Mouse (Mus musculus): Measurements from ENCODE around the gene Ino80e. TPM values are rescaled to one million over a fixed set of nuclear protein-coding genes. Genes with fewer than 3 reads are reported as not detected.
A peak's percentile ranks its signal among the peaks of the same experiment; 100 is the strongest.

The Ino80e gene
- polyA plus RNA-seq, 1 experiment from 2014 or later = 105 TPM

GRCm38 (mm10) chr7:126821835-126822511, 40.2 kb downstream of the Ino80e start:
- DNase-seq (ENCODE audit: low spot score) = peak; percentile 87
- H3K9me3 ChIP-seq = no peaks in the 10 kb centered on the region
- WGBS = 23% methylated on average over 7 of the region's 7 CpGs
- peak overlapping the region; percentile 66; the same call in 1 of the 2 replicates for H3K4me3 ChIP-seq
- H3K27ac ChIP-seq = peak overlapping the region; percentile 90
- H3K4me1 ChIP-seq (replicated peaks) = peaks cover 37% of the 10 kb centered on the region
- H3K27me3 ChIP-seq (ENCODE audit: insufficient read depth, poor library complexity, severe bottlenecking) = peaks cover 48% of the 10 kb centered on the region
- H3K36me3 ChIP-seq = no peaks in the 10 kb centered on the region

GRCm38 (mm10) chr7:126818818-126819217, 43.4 kb downstream of the Ino80e start:
- 40% methylated on average over 1 of the region's 1 CpGs for WGBS
- H3K27me3 ChIP-seq (ENCODE audit: insufficient read depth, poor library complexity, severe bottlenecking) = peaks cover 24% of the 10 kb centered on the region
- H3K4me1 ChIP-seq (replicated peaks) = peaks cover 31% of the 10 kb centered on the region
- no peaks in the 10 kb centered on the region for H3K36me3 ChIP-seq
- H3K27ac ChIP-seq = no peak overlapping the region
- no peak overlapping the region for H3K4me3 ChIP-seq
- H3K9me3 ChIP-seq = no peaks in the 10 kb centered on the region
- DNase-seq (ENCODE audit: low spot score) = no peak

GRCm38 (mm10) chr7:126817595-126817994, 44.6 kb downstream of the Ino80e start:
- DNase-seq (ENCODE audit: low spot score) = no peak
- 86% methylated on average over 7 of the region's 7 CpGs for WGBS
- H3K9me3 ChIP-seq = no peaks in the 10 kb centered on the region
- H3K27ac ChIP-seq = no peak overlapping the region
- H3K4me1 ChIP-seq (replicated peaks) = peaks cover 25% of the 10 kb centered on the region
- no peak overlapping the region for H3K4me3 ChIP-seq
- H3K36me3 ChIP-seq = no peaks in the 10 kb centered on the region
- peaks cover 12% of the 10 kb centered on the region for H3K27me3 ChIP-seq (ENCODE audit: insufficient read depth, poor library complexity, severe bottlenecking)

GRCm38 (mm10) chr7:126816494-126816893, 45.7 kb downstream of the Ino80e start:
- Histone ChIP-seq H3K4me1 (replicated peaks) (peaks cover 16% of the 10 kb centered on the region), H3K27ac (no peak overlapping the region), H3K9me3 (no peaks in the 10 kb centered on the region), H3K27me3 (ENCODE audit: insufficient read depth, poor library complexity, severe bottlenecking) (peaks cover 7% of the 10 kb centered on the region; the same call in 1 of the 2 replicates), H3K36me3 (no peaks in the 10 kb centered on the region), H3K4me3 (no peak overlapping the region)
- 88% methylated on average over 8 of the region's 8 CpGs for WGBS
- DNase-seq (ENCODE audit: low spot score) = no peak

GRCm38 (mm10) chr7:126815726-126816222, 46.4 kb downstream of the Ino80e start:
- H3K4me3 ChIP-seq = no peak overlapping the region
- no peaks in the 10 kb centered on the region for H3K9me3 ChIP-seq
- peaks cover 16% of the 10 kb centered on the region for H3K4me1 ChIP-seq (replicated peaks)
- H3K36me3 ChIP-seq = no peaks in the 10 kb centered on the region
- H3K27ac ChIP-seq = no peak overlapping the region
- WGBS = 52% methylated on average over 8 of the region's 8 CpGs
- DNase-seq (ENCODE audit: low spot score) = no peak
- H3K27me3 ChIP-seq (ENCODE audit: insufficient read depth, poor library complexity, severe bottlenecking) = peaks cover 4% of the 10 kb centered on the region; the same call in 1 of the 2 replicates

GRCm38 (mm10) chr7:126809723-126810369, 52.3 kb downstream of the Ino80e start:
- H3K27ac ChIP-seq = peak overlapping the region; percentile 94
- DNase-seq (ENCODE audit: low spot score) = no peak
- 64% methylated on average over 5 of the region's 5 CpGs for WGBS
- H3K4me1 ChIP-seq (replicated peaks) = peaks cover 49% of the 10 kb centered on the region
- H3K36me3 ChIP-seq = peaks cover 27% of the 10 kb centered on the region
- peak overlapping the region; percentile 68 for H3K4me3 ChIP-seq
- peaks cover 4% of the 10 kb centered on the region; the same call in 1 of the 2 replicates for H3K27me3 ChIP-seq (ENCODE audit: insufficient read depth, poor library complexity, severe bottlenecking)
- no peaks in the 10 kb centered on the region for H3K9me3 ChIP-seq

GRCm38 (mm10) chr7:126808703-126809455, 53.3 kb downstream of the Ino80e start:
- DNase-seq (ENCODE audit: low spot score) = peak; percentile 91
- peaks cover 4% of the 10 kb centered on the region; the same call in 1 of the 2 replicates for H3K27me3 ChIP-seq (ENCODE audit: insufficient read depth, poor library complexity, severe bottlenecking)
- H3K9me3 ChIP-seq = no peaks in the 10 kb centered on the region
- peaks cover 39% of the 10 kb centered on the region for H3K4me1 ChIP-seq (replicated peaks)
- H3K27ac ChIP-seq = peak overlapping the region; percentile 94
- WGBS = under 1% methylated on average over 43 of the region's 43 CpGs
- H3K4me3 ChIP-seq = peak overlapping the region; percentile 68
- H3K36me3 ChIP-seq = peaks cover 36% of the 10 kb centered on the region

GRCm38 (mm10) chr7:126807405-126807804, 54.8 kb downstream of the Ino80e start:
- Histone ChIP-seq H3K27me3 (ENCODE audit: insufficient read depth, poor library complexity, severe bottlenecking) (peaks cover 4% of the 10 kb centered on the region; the same call in 1 of the 2 replicates), H3K9me3 (no peaks in the 10 kb centered on the region), H3K4me1 (replicated peaks) (peaks cover 33% of the 10 kb centered on the region), H3K4me3 (peak overlapping the region; percentile 68), H3K36me3 (peaks cover 51% of the 10 kb centered on the region), H3K27ac (peak overlapping the region; percentile 94)
- DNase-seq (ENCODE audit: low spot score) = no peak
- 77% methylated on average over 4 of the region's 4 CpGs for WGBS

GRCm38 (mm10) chr7:126806956-126807355, 55.2 kb downstream of the Ino80e start:
- Histone ChIP-seq H3K9me3 (no peaks in the 10 kb centered on the region), H3K4me1 (replicated peaks) (peaks cover 33% of the 10 kb centered on the region), H3K27me3 (ENCODE audit: insufficient read depth, poor library complexity, severe bottlenecking) (no peaks in the 10 kb centered on the region; the same call in 1 of the 2 replicates), H3K27ac (no peak overlapping the region), H3K4me3 (peak overlapping the region; percentile 21; the same call in 1 of the 2 replicates), H3K36me3 (peaks cover 55% of the 10 kb centered on the region)
- 91% methylated on average over 6 of the region's 6 CpGs for WGBS
- no peak for DNase-seq (ENCODE audit: low spot score)

GRCm38 (mm10) chr7:126803751-126804150, 58.4 kb downstream of the Ino80e start:
- H3K36me3 ChIP-seq = peaks cover 70% of the 10 kb centered on the region
- H3K27me3 ChIP-seq (ENCODE audit: insufficient read depth, poor library complexity, severe bottlenecking) = no peaks in the 10 kb centered on the region
- DNase-seq (ENCODE audit: low spot score) = no peak
- H3K4me1 ChIP-seq (replicated peaks) = peaks cover 37% of the 10 kb centered on the region
- H3K4me3 ChIP-seq = no peak overlapping the region
- H3K27ac ChIP-seq = no peak overlapping the region
- no peaks in the 10 kb centered on the region for H3K9me3 ChIP-seq

- DNase-seq (ENCODE audit: low spot score) = no peak
- WGBS = 93% methylated on average over 6 of the region's 6 CpGs
- peaks cover 70% of the 10 kb centered on the region for H3K36me3 ChIP-seq
- H3K27ac ChIP-seq = no peak overlapping the region
- peaks cover 35% of the 10 kb centered on the region for H3K4me1 ChIP-seq (replicated peaks)
- no peak overlapping the region for H3K4me3 ChIP-seq
- H3K27me3 ChIP-seq (ENCODE audit: insufficient read depth, poor library complexity, severe bottlenecking) = no peaks in the 10 kb centered on the region
- no peaks in the 10 kb centered on the region for H3K9me3 ChIP-seq
These were observed 59.0 kb downstream of the Ino80e start for GRCm38 (mm10) chr7:126803181-126803580.

GRCm38 (mm10) chr7:126802134-126802889, 59.9 kb downstream of the Ino80e start:
- H3K9me3 ChIP-seq = no peaks in the 10 kb centered on the region
- H3K27ac ChIP-seq = peak overlapping the region; percentile 2; the same call in 1 of the 2 replicates
- WGBS = 87% methylated on average over 11 of the region's 11 CpGs
- DNase-seq (ENCODE audit: low spot score) = no peak
- peaks cover 35% of the 10 kb centered on the region for H3K4me1 ChIP-seq (replicated peaks)
- H3K36me3 ChIP-seq = peaks cover 72% of the 10 kb centered on the region
- no peak overlapping the region for H3K4me3 ChIP-seq
- no peaks in the 10 kb centered on the region for H3K27me3 ChIP-seq (ENCODE audit: insufficient read depth, poor library complexity, severe bottlenecking)
